Mouse (Mus musculus): ENCODE data around the gene Nisch. TPM values are rescaled to one million over a fixed set of nuclear protein-coding genes. Genes with fewer than 3 reads are reported as not detected.
A peak's percentile ranks its signal among the peaks of the same experiment; 100 is the strongest.

The Nisch gene
- total RNA-seq, 2 experiments from 2014 or later = 265 to 294 TPM

- no peak for DNase-seq
Measured at GRCm38 (mm10) chr14:31161638-31162037, 55.1 kb downstream of the Nisch start.

GRCm38 (mm10) chr14:31161191-31161590 is 55.6 kb downstream of the Nisch start:
- no peak for DNase-seq

- no peak for DNase-seq
Measured at GRCm38 (mm10) chr14:31160196-31161150, 56.3 kb downstream of the Nisch start.

GRCm38 (mm10) chr14:31145694-31146093 is 71.1 kb downstream of the Nisch start:
- no peak for DNase-seq

- no peak for DNase-seq
Measured at GRCm38 (mm10) chr14:31141011-31141410, 75.7 kb downstream of the Nisch start.

- no peak for DNase-seq
Measured at GRCm38 (mm10) chr14:31140141-31140540, 76.6 kb downstream of the Nisch start.

GRCm38 (mm10) chr14:31139666-31140065 is 77.1 kb downstream of the Nisch start:
- DNase-seq = no peak

- DNase-seq = no peak
Measured at GRCm38 (mm10) chr14:31138897-31139429, 77.8 kb downstream of the Nisch start.

GRCm38 (mm10) chr14:31138219-31138896 is 78.4 kb downstream of the Nisch start:
- DNase-seq = no peak

GRCm38 (mm10) chr14:31137791-31138190 is 79.0 kb downstream of the Nisch start:
- peak; percentile 45 to 66 for DNase-seq

GRCm38 (mm10) chr14:31137281-31137595 is 79.5 kb downstream of the Nisch start:
- DNase-seq = no peak

GRCm38 (mm10) chr14:31136411-31137280 is 80.1 kb downstream of the Nisch start:
- no peak for DNase-seq

GRCm38 (mm10) chr14:31135495-31136410 is 81.0 kb downstream of the Nisch start:
- DNase-seq = no peak

GRCm38 (mm10) chr14:31134015-31135000 is 82.4 kb downstream of the Nisch start:
- DNase-seq = no peak

- no peak for DNase-seq
Measured at GRCm38 (mm10) chr14:31133023-31133665, 83.6 kb downstream of the Nisch start.

GRCm38 (mm10) chr14:31132491-31132975 is 84.2 kb downstream of the Nisch start:
- DNase-seq = no peak

- DNase-seq = no peak
Measured at GRCm38 (mm10) chr14:31132031-31132430, 84.7 kb downstream of the Nisch start.

- no peak for DNase-seq
Measured at GRCm38 (mm10) chr14:31131272-31131821, 85.4 kb downstream of the Nisch start.

Data from adrenal gland, postnatal 36 days (tissue).